Mouse (Mus musculus): ENCODE measurements around the gene Actr2. TPM values are rescaled to one million over a fixed set of nuclear protein-coding genes. Genes with fewer than 3 reads are reported as not detected.

Gene Actr2
- total RNA-seq, 2 experiments from 2014 or later = 102 to 107 TPM

GRCm38 (mm10) chr11:20013366-20013765 is 99.3 kb downstream of the Actr2 start:
- no peak for DNase-seq

Other genes with a start within 250 kb of the Actr2 start
- gene Spred2, start 188.5 kb downstream of the Actr2 start, total RNA-seq (2021) = 10 to 100 TPM; 33.1 to 37.0 TPM
- 100 to 1,000 TPM; 153 to 156 TPM for gene Rab1a, start 88.5 kb upstream of the Actr2 start, total RNA-seq (2021)
- 10 to 100 TPM; 29.6 to 39.8 TPM for gene Cep68, start 136.5 kb upstream of the Actr2 start, total RNA-seq (2021)
- 10 to 100 TPM in 1 of 2 experiments, 1 to 10 TPM in 1; 7.8 to 10.6 TPM for gene Slc1a4, start 219.8 kb upstream of the Actr2 start, total RNA-seq (2021)